Mouse (Mus musculus) cerebellum, adult 18-20 months (tissue): Measurements from ENCODE around the gene Cdc42ep1.
A peak's percentile ranks its signal among the peaks of the same experiment; 100 is the strongest.

Experiments
- DNase-seq, 2 experiments: peaks; one replicate each; pipeline ENCODE4 v3.0.0; 2021

Gene Cdc42ep1

GRCm38 (mm10) chr15:78842371-78843163 lies at the start of gene Cdc42ep1:
TSS of gene Cdc42ep1 (plus strand) at chr15:78842624.
- DNase-seq = peak; percentile 33 to 44

GRCm38 (mm10) chr15:78796196-78797059 lies 46.0 kb upstream of the Cdc42ep1 start:
- DNase-seq = no peak

GRCm38 (mm10) chr15:78797060-78797329 lies 45.4 kb upstream of the Cdc42ep1 start:
- DNase-seq = no peak

- DNase-seq = peak in 1 of 2 experiments; percentile 24
Observed at GRCm38 (mm10) chr15:78799029-78799428, 43.4 kb upstream of the Cdc42ep1 start.

- DNase-seq = no peak
Observed at GRCm38 (mm10) chr15:78801571-78801970, 40.9 kb upstream of the Cdc42ep1 start.

GRCm38 (mm10) chr15:78801971-78802741 lies 40.3 kb upstream of the Cdc42ep1 start:
- DNase-seq = no peak

GRCm38 (mm10) chr15:78802776-78803391 lies 39.5 kb upstream of the Cdc42ep1 start, which contains the start of gene Card10:
TSS of gene Card10 (minus strand) at chr15:78803042.
- DNase-seq = no peak

GRCm38 (mm10) chr15:78803499-78803900 lies 38.9 kb upstream of the Cdc42ep1 start:
- DNase-seq = no peak

GRCm38 (mm10) chr15:78804326-78804725 lies 38.1 kb upstream of the Cdc42ep1 start:
- DNase-seq = no peak

- DNase-seq = no peak
Observed at GRCm38 (mm10) chr15:78805351-78805750, 37.1 kb upstream of the Cdc42ep1 start.

- DNase-seq = no peak
Observed at GRCm38 (mm10) chr15:78806614-78807013, 35.8 kb upstream of the Cdc42ep1 start.

GRCm38 (mm10) chr15:78807141-78807540 lies 35.3 kb upstream of the Cdc42ep1 start:
- peak in 1 of 2 experiments; percentile 16 for DNase-seq

GRCm38 (mm10) chr15:78808980-78809379 lies 33.4 kb upstream of the Cdc42ep1 start:
- no peak for DNase-seq

- DNase-seq = no peak
Observed at GRCm38 (mm10) chr15:78809739-78810138, 32.7 kb upstream of the Cdc42ep1 start.

GRCm38 (mm10) chr15:78810146-78810545 lies 32.3 kb upstream of the Cdc42ep1 start:
- no peak for DNase-seq

GRCm38 (mm10) chr15:78813603-78814002 lies 28.8 kb upstream of the Cdc42ep1 start:
- DNase-seq = no peak

- DNase-seq = no peak
Observed at GRCm38 (mm10) chr15:78815314-78816073, 26.9 kb upstream of the Cdc42ep1 start.

- DNase-seq = no peak
Observed at GRCm38 (mm10) chr15:78816074-78816391, 26.4 kb upstream of the Cdc42ep1 start.

- DNase-seq = peak; percentile 69 to 82
Observed at GRCm38 (mm10) chr15:78826213-78827204, 15.9 kb upstream of the Cdc42ep1 start.

- no peak for DNase-seq
Observed at GRCm38 (mm10) chr15:78828315-78828714, 14.1 kb upstream of the Cdc42ep1 start.

- no peak for DNase-seq
Observed at GRCm38 (mm10) chr15:78829636-78830035, 12.8 kb upstream of the Cdc42ep1 start.
